Mouse (Mus musculus) spleen, postnatal 14 days (tissue): ENCODE measurements around the gene Rmi2.

Experiments used
- DNase-seq, 2 experiments: peaks; one replicate each; pipeline ENCODE4 v3.0.0; 2021 to 2022; ENCODE audit warnings: low spot score in 2 of 2

Gene Rmi2

GRCm38 (mm10) chr16:10865592-10865987, 30.7 kb downstream of the Rmi2 start:
- no peak for DNase-seq

GRCm38 (mm10) chr16:10866841-10867240, 32.0 kb downstream of the Rmi2 start:
- DNase-seq: no peak

- DNase-seq: no peak
These were observed 32.6 kb downstream of the Rmi2 start for GRCm38 (mm10) chr16:10867501-10867900.

- DNase-seq: peak; percentile 25 to 54
These were observed 33.1 kb downstream of the Rmi2 start for GRCm38 (mm10) chr16:10867904-10868440.

- DNase-seq: no peak
These were observed 36.1 kb downstream of the Rmi2 start for GRCm38 (mm10) chr16:10870969-10871368.

GRCm38 (mm10) chr16:10872825-10873360, 38.0 kb downstream of the Rmi2 start:
- no peak for DNase-seq

GRCm38 (mm10) chr16:10873654-10874053, 38.8 kb downstream of the Rmi2 start:
- peak; percentile 66 to 80 for DNase-seq

GRCm38 (mm10) chr16:10878227-10878626, 43.4 kb downstream of the Rmi2 start:
- no peak for DNase-seq

GRCm38 (mm10) chr16:10879467-10879866, 44.6 kb downstream of the Rmi2 start:
- peak; percentile 18 to 62 for DNase-seq

GRCm38 (mm10) chr16:10881231-10881962, 46.5 kb downstream of the Rmi2 start:
- no peak for DNase-seq

GRCm38 (mm10) chr16:10887436-10887835, 52.6 kb downstream of the Rmi2 start:
- DNase-seq: no peak

- no peak for DNase-seq
These were observed 55.5 kb downstream of the Rmi2 start for GRCm38 (mm10) chr16:10890363-10890762.

- no peak for DNase-seq
These were observed 58.3 kb downstream of the Rmi2 start for GRCm38 (mm10) chr16:10893161-10893560.

GRCm38 (mm10) chr16:10895906-10896305, 61.0 kb downstream of the Rmi2 start:
- DNase-seq: no peak

GRCm38 (mm10) chr16:10897372-10897771, 62.5 kb downstream of the Rmi2 start:
- DNase-seq: no peak

GRCm38 (mm10) chr16:10900736-10901135, 65.9 kb downstream of the Rmi2 start:
- DNase-seq: no peak

- DNase-seq: no peak
These were observed 67.1 kb downstream of the Rmi2 start for GRCm38 (mm10) chr16:10901956-10902355.

- DNase-seq: no peak
These were observed 68.0 kb downstream of the Rmi2 start for GRCm38 (mm10) chr16:10902849-10903248.

- no peak for DNase-seq
These were observed 70.8 kb downstream of the Rmi2 start for GRCm38 (mm10) chr16:10905661-10906113.

GRCm38 (mm10) chr16:10910541-10910940, 75.7 kb downstream of the Rmi2 start:
- no peak for DNase-seq

GRCm38 (mm10) chr16:10911061-10911460, 76.2 kb downstream of the Rmi2 start:
- no peak for DNase-seq

GRCm38 (mm10) chr16:10915066-10915465, 80.2 kb downstream of the Rmi2 start:
- no peak for DNase-seq

GRCm38 (mm10) chr16:10916271-10916670, 81.4 kb downstream of the Rmi2 start:
- no peak for DNase-seq
